Mouse (Mus musculus): ENCODE data around the gene Galntl6. TPM values are rescaled to one million over a fixed set of nuclear protein-coding genes. Genes with fewer than 3 reads are reported as not detected.

Gene Galntl6
- polyA plus RNA-seq, 1 experiment, result 0.02 TPM

GRCm38 (mm10) chr8:57918720-57919640 is 993.5 kb downstream of the Galntl6 start:
- no peak for TF ChIP-seq GATA1 (IDR thresholded peaks at IDR 0.05; ENCODE audit: low read length)

DNA sequence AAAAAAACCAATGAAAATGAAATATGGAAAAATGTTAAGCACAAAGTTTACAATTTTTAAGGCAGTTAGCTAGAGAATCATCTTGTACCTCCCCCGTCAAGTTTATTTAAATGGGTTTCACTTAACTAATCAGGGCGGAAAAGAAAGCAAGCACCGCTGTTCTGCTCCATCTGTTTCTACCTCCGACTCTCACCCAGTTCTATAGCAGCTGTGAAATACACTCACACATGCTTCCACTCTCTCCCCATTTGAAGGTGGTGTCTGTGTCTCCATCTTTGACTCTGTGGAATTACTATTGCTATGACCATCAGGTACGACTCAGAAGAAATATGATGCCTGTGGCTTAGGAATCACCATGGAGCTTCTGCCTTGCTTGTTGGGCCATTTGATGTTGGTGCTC is 1019.1 kb downstream of the Galntl6 start:
- TF ChIP-seq GATA1 (IDR thresholded peaks at IDR 0.05; ENCODE audit: low read length), result no peak

DNA sequence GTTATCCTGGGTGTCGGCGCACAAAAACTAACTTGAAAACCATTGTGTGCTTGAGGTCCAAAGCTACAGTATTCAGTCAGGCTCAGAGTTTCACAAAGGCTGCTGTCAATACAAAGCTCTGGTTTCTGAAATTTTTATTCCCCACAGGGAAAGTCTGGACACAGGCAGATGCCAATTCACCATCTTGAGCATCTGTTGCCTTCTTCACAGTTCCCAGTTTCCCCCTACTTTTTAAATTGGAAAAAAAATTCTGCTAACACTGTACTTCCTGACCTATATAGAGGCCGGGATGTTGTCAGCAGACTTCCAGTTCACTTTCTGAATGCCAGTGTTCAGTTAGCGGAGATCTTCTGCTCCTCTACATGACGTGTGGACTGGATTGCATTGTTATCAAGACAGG is 1020.3 kb downstream of the Galntl6 start:
- TF ChIP-seq GATA1 (IDR thresholded peaks at IDR 0.05; ENCODE audit: low read length), result no peak

- no peak for TF ChIP-seq GATA1 (IDR thresholded peaks at IDR 0.05; ENCODE audit: low read length)
Observed at GRCm38 (mm10) chr8:57890159-57890558, 1022.3 kb downstream of the Galntl6 start.

DNA sequence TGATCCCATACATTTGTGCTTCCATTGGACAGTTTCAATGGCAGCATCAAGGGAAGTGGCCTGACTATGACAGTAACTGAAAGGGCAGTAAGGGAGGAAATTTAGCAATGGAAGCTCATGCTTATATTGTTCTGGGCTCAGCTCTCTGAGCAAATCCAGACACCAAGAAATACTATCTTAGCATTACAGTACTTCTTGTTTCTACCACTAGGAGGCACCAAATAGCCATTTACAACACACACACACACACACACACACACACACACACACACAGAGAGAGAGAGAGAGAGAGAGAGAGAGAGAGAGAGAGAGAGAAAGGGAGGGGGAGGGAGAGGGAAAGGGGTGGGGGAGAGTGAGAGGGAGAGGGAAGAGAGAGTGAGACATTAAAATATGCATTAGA is 1023.6 kb downstream of the Galntl6 start:
- no peak for TF ChIP-seq GATA1 (IDR thresholded peaks at IDR 0.05; ENCODE audit: low read length)

DNA sequence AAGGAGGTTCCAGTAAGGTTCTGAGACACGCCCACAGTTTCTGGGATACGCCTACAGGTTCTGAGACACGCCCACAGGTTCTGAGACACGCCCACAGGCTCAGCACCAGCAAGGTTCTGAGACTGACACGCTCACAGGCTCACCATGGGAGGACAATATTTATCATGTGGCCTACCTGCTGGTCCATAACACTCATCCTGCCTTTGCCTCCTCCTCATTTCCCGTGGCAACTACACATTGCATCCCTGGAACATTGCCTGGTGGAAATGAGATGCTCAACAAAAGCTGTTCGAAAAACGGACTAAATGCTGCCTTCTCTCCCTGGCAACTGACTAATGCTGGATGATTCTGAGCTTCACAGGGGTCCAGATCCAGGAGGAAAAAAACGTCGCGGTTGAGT is 1033.0 kb downstream of the Galntl6 start:
- TF ChIP-seq GATA1 (IDR thresholded peaks at IDR 0.05; ENCODE audit: low read length), result no peak

DNA sequence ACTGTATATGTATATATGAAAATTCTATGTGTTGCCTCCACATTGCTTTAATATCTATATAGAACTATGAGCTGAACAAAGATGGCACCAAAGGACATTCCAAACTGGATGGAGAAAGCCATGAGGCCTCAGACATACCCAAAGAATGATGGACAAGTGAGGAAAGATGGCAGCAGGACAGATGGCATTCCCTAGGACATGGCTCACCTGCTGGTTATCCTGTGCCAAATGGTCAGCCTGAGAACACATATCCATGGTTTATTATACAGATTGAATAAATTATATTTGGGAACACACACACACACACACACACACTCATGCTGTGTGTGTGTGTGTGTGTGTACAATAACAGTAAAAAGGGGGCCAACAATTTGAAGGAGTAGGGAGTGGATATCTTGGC is 1063.4 kb downstream of the Galntl6 start:
- TF ChIP-seq GATA1 (IDR thresholded peaks at IDR 0.05; ENCODE audit: low read length), result no peak

DNA sequence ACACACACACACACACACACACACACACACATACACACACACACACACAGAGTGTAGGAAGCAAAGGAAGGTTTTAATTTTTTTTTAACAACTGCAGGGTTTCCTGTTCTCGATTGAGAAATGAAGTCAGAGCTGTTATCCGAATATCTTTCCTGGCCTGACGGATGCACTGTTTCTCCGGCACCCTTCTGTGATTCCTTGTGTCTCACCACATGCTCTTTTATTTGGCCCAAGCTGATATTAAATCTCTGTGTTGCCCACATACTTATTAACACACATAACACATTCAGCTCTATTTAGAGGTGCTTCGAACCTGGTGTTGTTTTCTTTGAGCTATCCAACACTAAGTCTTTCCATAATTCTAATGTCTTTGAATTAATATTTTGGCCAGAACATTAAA is 1069.0 kb downstream of the Galntl6 start:
- TF ChIP-seq GATA1 (IDR thresholded peaks at IDR 0.05; ENCODE audit: low read length), result no peak

GRCm38 (mm10) chr8:57842462-57843391 is 1069.7 kb downstream of the Galntl6 start:
- no peak for TF ChIP-seq GATA1 (IDR thresholded peaks at IDR 0.05; ENCODE audit: low read length)

DNA sequence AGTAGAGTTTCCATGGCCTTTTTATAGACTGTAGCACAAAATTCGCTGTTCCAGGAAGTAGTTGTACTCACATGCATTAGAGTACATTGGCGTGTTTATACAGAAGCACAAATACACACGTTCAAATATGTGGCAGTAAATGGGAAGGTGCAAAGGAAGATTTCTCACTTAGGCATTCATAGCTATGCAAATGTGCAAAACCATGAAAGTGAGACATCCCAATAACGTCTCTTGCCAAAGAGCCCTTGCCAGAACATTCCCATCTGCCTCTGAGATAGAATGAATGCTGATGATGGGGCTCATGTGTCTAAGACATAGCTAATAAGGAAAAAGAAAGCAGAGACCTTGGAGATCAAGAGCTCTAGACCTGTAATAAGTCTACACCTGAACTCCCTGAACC is 1071.0 kb downstream of the Galntl6 start:
- TF ChIP-seq GATA1 (IDR thresholded peaks at IDR 0.05; ENCODE audit: low read length), result no peak

DNA sequence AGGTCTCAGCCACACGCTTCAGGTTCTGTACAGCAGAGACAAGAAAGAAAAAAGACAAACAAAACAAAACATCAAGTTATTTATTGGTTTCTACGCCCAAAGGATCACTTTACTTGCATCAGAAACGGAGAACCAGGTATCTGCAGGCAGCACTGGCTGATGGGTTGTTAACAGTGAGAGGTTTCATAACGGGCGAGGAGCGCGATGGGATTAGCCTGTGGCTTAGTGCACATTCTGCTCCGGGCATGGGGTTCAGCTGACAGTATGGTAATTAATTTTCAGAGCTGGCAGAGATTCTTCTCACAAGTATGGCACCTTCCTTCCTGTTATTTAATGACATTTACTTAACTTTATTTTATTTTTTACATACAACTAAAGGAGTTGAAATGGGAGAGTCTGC is 1075.1 kb downstream of the Galntl6 start:
- no peak for TF ChIP-seq GATA1 (IDR thresholded peaks at IDR 0.05; ENCODE audit: low read length)

- TF ChIP-seq GATA1 (IDR thresholded peaks at IDR 0.05; ENCODE audit: low read length), result no peak
Observed at GRCm38 (mm10) chr8:57836981-57837380, 1075.5 kb downstream of the Galntl6 start.

GRCm38 (mm10) chr8:57836201-57836883 is 1076.1 kb downstream of the Galntl6 start:
- TF ChIP-seq GATA1 (IDR thresholded peaks at IDR 0.05; ENCODE audit: low read length), result no peak

GRCm38 (mm10) chr8:57823151-57823550 is 1089.3 kb downstream of the Galntl6 start:
- TF ChIP-seq GATA1 (IDR thresholded peaks at IDR 0.05; ENCODE audit: low read length), result no peak

GRCm38 (mm10) chr8:57816034-57816433 is 1096.4 kb downstream of the Galntl6 start:
- TF ChIP-seq GATA1 (IDR thresholded peaks at IDR 0.05; ENCODE audit: low read length), result no peak

DNA sequence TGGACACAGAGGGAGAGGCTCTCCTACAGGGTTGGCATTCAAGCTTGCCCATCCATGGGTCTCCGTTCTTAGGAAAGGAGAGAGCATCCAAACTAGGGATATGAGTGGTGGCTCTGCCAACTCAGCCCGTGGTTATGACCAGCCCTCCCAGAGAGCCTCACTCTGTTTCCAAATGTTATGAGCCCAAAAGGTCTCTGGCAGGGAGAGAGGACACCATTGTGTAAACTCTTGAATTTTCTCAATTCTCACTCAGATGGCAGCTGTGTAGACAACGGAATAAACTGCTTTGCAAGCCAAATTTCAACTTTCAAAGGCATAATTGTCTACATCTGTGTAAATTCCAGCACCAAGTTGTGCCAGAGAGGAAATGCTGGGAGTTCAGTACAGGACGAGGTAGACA is 1105.4 kb downstream of the Galntl6 start:
- no peak for TF ChIP-seq GATA1 (IDR thresholded peaks at IDR 0.05; ENCODE audit: low read length)
